Mouse (Mus musculus): ENCODE results near the gene Irf7. TPM values are rescaled to one million over a fixed set of nuclear protein-coding genes. Genes with fewer than 3 reads are reported as not detected.

Gene Irf7
- polyA plus RNA-seq, 1 experiment: 278 TPM

GRCm38 (mm10) chr7:141214310-141214709 is 52.0 kb downstream of the Irf7 start:
- no peak for TF ChIP-seq POLR2A (IDR thresholded peaks at IDR 0.05; ENCODE audit: control insufficient read depth, extremely low read depth, insufficient read depth, low read length, poor library complexity)
- TF ChIP-seq CTCF (IDR thresholded peaks at IDR 0.05; ENCODE audit: borderline replicate concordance, control insufficient read depth, extremely low read depth, insufficient read depth, low read length, poor library complexity): no peak
- Histone ChIP-seq H3K27me3 (ENCODE audit: control insufficient read depth, insufficient read depth, low read length) (no peaks in the 10 kb centered on the region), H3K27ac (ENCODE audit: control insufficient read depth, insufficient read depth, low read length) (no peak overlapping the region), H3K4me3 (ENCODE audit: control insufficient read depth, insufficient read depth, low read length) (no peak overlapping the region), H3K36me3 (ENCODE audit: control insufficient read depth, insufficient read depth, low read length) (no peaks in the 10 kb centered on the region), H3K4me1 (replicated peaks; ENCODE audit: control insufficient read depth, insufficient read depth, low read length) (peaks cover 11% of the 10 kb centered on the region)
- WGBS: 87% methylated on average over 3 of the region's 3 CpGs
- DNase-seq: no peak

GRCm38 (mm10) chr7:141213605-141214235 is 52.6 kb downstream of the Irf7 start, which contains the start of gene Lmntd2:
Lmntd2 (minus strand) TSS chr7:141214080.
- Histone ChIP-seq H3K36me3 (ENCODE audit: control insufficient read depth, insufficient read depth, low read length) (no peaks in the 10 kb centered on the region), H3K27me3 (ENCODE audit: control insufficient read depth, insufficient read depth, low read length) (no peaks in the 10 kb centered on the region), H3K4me1 (replicated peaks; ENCODE audit: control insufficient read depth, insufficient read depth, low read length) (peaks cover 11% of the 10 kb centered on the region), H3K4me3 (ENCODE audit: control insufficient read depth, insufficient read depth, low read length) (no peak within 1 kb of the TSS), H3K27ac (ENCODE audit: control insufficient read depth, insufficient read depth, low read length) (no peak within 1 kb of the TSS)
- WGBS: 95% methylated on average over 11 of the region's 11 CpGs
- no peak for DNase-seq
- TF ChIP-seq POLR2A (IDR thresholded peaks at IDR 0.05; ENCODE audit: control insufficient read depth, extremely low read depth, insufficient read depth, low read length, poor library complexity): no peak
- no peak for TF ChIP-seq CTCF (IDR thresholded peaks at IDR 0.05; ENCODE audit: borderline replicate concordance, control insufficient read depth, extremely low read depth, insufficient read depth, low read length, poor library complexity)

GRCm38 (mm10) chr7:141213133-141213532 is 53.1 kb downstream of the Irf7 start:
- H3K4me1 ChIP-seq (replicated peaks; ENCODE audit: control insufficient read depth, insufficient read depth, low read length): peaks cover 11% of the 10 kb centered on the region
- no peak for DNase-seq
- H3K27me3 ChIP-seq (ENCODE audit: control insufficient read depth, insufficient read depth, low read length): no peaks in the 10 kb centered on the region
- TF ChIP-seq CTCF (IDR thresholded peaks at IDR 0.05; ENCODE audit: borderline replicate concordance, control insufficient read depth, extremely low read depth, insufficient read depth, low read length, poor library complexity) (no peak), POLR2A (IDR thresholded peaks at IDR 0.05; ENCODE audit: control insufficient read depth, extremely low read depth, insufficient read depth, low read length, poor library complexity) (no peak)
- H3K4me3 ChIP-seq (ENCODE audit: control insufficient read depth, insufficient read depth, low read length): no peak overlapping the region
- WGBS: 93% methylated on average over 3 of the region's 3 CpGs
- H3K36me3 ChIP-seq (ENCODE audit: control insufficient read depth, insufficient read depth, low read length): no peaks in the 10 kb centered on the region
- H3K27ac ChIP-seq (ENCODE audit: control insufficient read depth, insufficient read depth, low read length): no peak overlapping the region

Other genes with a start within 250 kb of the Irf7 start
- 4.7 and 5.9 TPM in 2 replicates for gene Ifitm6, start 248.6 kb downstream of the Irf7 start, polyA plus RNA-seq (2012; rRNA removed)
- not detected in 2 replicates for gene Gm17387, start 237.3 kb downstream of the Irf7 start, polyA plus RNA-seq (2012; rRNA removed)
- 1.4 and 1.6 TPM in 2 replicates for gene B4galnt4, start 205.4 kb downstream of the Irf7 start, polyA plus RNA-seq (2012; rRNA removed)
- 46.8 and 49.9 TPM in 2 replicates for gene Pkp3, start 188.3 kb downstream of the Irf7 start, polyA plus RNA-seq (2012; rRNA removed)
- 62.4 and 67.3 TPM in 2 replicates for gene Sigirr, start 165.9 kb downstream of the Irf7 start, polyA plus RNA-seq (2012; rRNA removed)
- gene Ano9, start 148.7 kb downstream of the Irf7 start, polyA plus RNA-seq (2012; rRNA removed): 1.5 and 2.9 TPM in 2 replicates
- 29.9 and 33.8 TPM in 2 replicates for gene Ptdss2, start 144.1 kb downstream of the Irf7 start, polyA plus RNA-seq (2012; rRNA removed)
- gene Rnh1, start 93.6 kb downstream of the Irf7 start, polyA plus RNA-seq (2012; rRNA removed): 59.0 and 75.9 TPM in 2 replicates
- 65.6 and 77.9 TPM in 2 replicates for gene Hras, start 72.5 kb downstream of the Irf7 start, polyA plus RNA-seq (2012; rRNA removed)
- gene Lrrc56, start 72.3 kb downstream of the Irf7 start, polyA plus RNA-seq (2012; rRNA removed): 7.1 and 7.4 TPM in 2 replicates
- gene Lmntd2, start 52.4 kb downstream of the Irf7 start, polyA plus RNA-seq (2012; rRNA removed): 4.6 and 5.5 TPM in 2 replicates
- 29.8 TPM in 2 replicates for gene Rassf7, start 50.6 kb downstream of the Irf7 start, polyA plus RNA-seq (2012; rRNA removed)
- 64.1 and 80.2 TPM in 2 replicates for gene Phrf1, start 37.7 kb downstream of the Irf7 start, polyA plus RNA-seq (2012; rRNA removed)
- gene Cdhr5, start 10.3 kb upstream of the Irf7 start, polyA plus RNA-seq (2012; rRNA removed): 2.2 and 2.7 TPM in 2 replicates
- 10.3 and 10.6 TPM in 2 replicates for gene Sct, start 12.7 kb upstream of the Irf7 start, polyA plus RNA-seq (2012; rRNA removed)
- gene Drd4, start 25.5 kb upstream of the Irf7 start, polyA plus RNA-seq (2012; rRNA removed): 0.18 and 0.47 TPM in 2 replicates
- 34.9 and 40.2 TPM in 2 replicates for gene Deaf1, start 61.2 kb upstream of the Irf7 start, polyA plus RNA-seq (2012; rRNA removed)
- gene Tmem80, start 61.3 kb upstream of the Irf7 start, polyA plus RNA-seq (2012; rRNA removed): 78.1 and 81.8 TPM in 2 replicates
- gene Eps8l2, start 72.4 kb upstream of the Irf7 start, polyA plus RNA-seq (2012; rRNA removed): 20.2 and 25.4 TPM in 2 replicates
- gene Taldo1, start 125.7 kb upstream of the Irf7 start, polyA plus RNA-seq (2012; rRNA removed): 216 and 235 TPM in 2 replicates
- gene Gatd1, start 147.7 kb upstream of the Irf7 start, polyA plus RNA-seq (2012; rRNA removed): 98.1 and 104 TPM in 2 replicates
- 0.43 and 0.63 TPM in 2 replicates for gene Cend1, start 163.0 kb upstream of the Irf7 start, polyA plus RNA-seq (2012; rRNA removed)
- gene Slc25a22, start 171.4 kb upstream of the Irf7 start, polyA plus RNA-seq (2012; rRNA removed): 114 and 128 TPM in 2 replicates
- 109 and 133 TPM in 2 replicates for gene Pidd1, start 177.5 kb upstream of the Irf7 start, polyA plus RNA-seq (2012; rRNA removed)
- 674 and 750 TPM in 2 replicates for gene Rplp2, start 180.9 kb upstream of the Irf7 start, polyA plus RNA-seq (2012; rRNA removed)
- gene Pnpla2, start 188.7 kb upstream of the Irf7 start, polyA plus RNA-seq (2012; rRNA removed): 256 and 296 TPM in 2 replicates
- 10.0 and 14.9 TPM in 2 replicates for gene Cracr2b, start 194.6 kb upstream of the Irf7 start, polyA plus RNA-seq (2012; rRNA removed)
- gene Cd151, start 200.9 kb upstream of the Irf7 start, polyA plus RNA-seq (2012; rRNA removed): 132 and 186 TPM in 2 replicates
- 31.1 and 39.3 TPM in 2 replicates for gene Polr2l, start 208.7 kb upstream of the Irf7 start, polyA plus RNA-seq (2012; rRNA removed)
- 36.9 and 45.1 TPM in 2 replicates for gene Tspan4, start 208.8 kb upstream of the Irf7 start, polyA plus RNA-seq (2012; rRNA removed)